Mouse (Mus musculus) heart, embryonic 11.5 days (tissue): Measurements from ENCODE around the gene Ttll5. TPM values are rescaled to one million over a fixed set of nuclear protein-coding genes. Genes with fewer than 3 reads are reported as not detected.

Source experiments
- ATAC-seq: fragments of 200-750 bp; cut with Nextera tagmentation; replicated peaks from 2 replicates; pipeline ENCODE4 v1.8.0; 2017; ENCODE audit warnings: moderate library complexity; ENCODE audit not compliant: insufficient number of reproducible peaks, low FRiP score, low TSS enrichment
- H3K27ac ChIP-seq: fragments of 300-500 bp; sonication (generic); 2 replicates; pipeline ENCODE4 v1.5.1; 2014; ENCODE audit warnings: mild to moderate bottlenecking, low read depth, low read length
- H3K27me3 ChIP-seq: fragments of 300-500 bp; sonication (generic); 2 replicates; pipeline ENCODE4 v1.6.1; 2014; ENCODE audit warnings: mild to moderate bottlenecking, low read length, mixed read lengths; ENCODE audit not compliant: control insufficient read depth, insufficient read depth
- H3K36me3 ChIP-seq: fragments of 300-500 bp; sonication (generic); 2 replicates; pipeline ENCODE4 v1.6.1; 2014; ENCODE audit warnings: mild to moderate bottlenecking, low read length, moderate library complexity, mixed read lengths; ENCODE audit not compliant: control insufficient read depth, insufficient read depth
- H3K4me1 ChIP-seq: fragments of 300-500 bp; sonication (generic); 2 replicates; pipeline ENCODE4 v1.6.1; 2014; ENCODE audit warnings: low read length; ENCODE audit not compliant: control insufficient read depth, insufficient read depth
- H3K4me2 ChIP-seq: fragments of 300-500 bp; sonication (generic); 2 replicates; pipeline ENCODE4 v1.6.1; 2014; ENCODE audit warnings: mild to moderate bottlenecking, moderate library complexity
- H3K4me3 ChIP-seq: fragments of 300-500 bp; sonication (generic); 2 replicates; pipeline ENCODE4 v1.5.1; 2014; ENCODE audit warnings: low read depth, low read length
- H3K9ac ChIP-seq: fragments of 300-500 bp; sonication (generic); 2 replicates; pipeline ENCODE4 v1.6.1; 2014; ENCODE audit warnings: mild to moderate bottlenecking, low read depth, low read length, moderate library complexity
- H3K9me3 ChIP-seq: fragments of 300-500 bp; sonication (generic); replicated peaks from 2 replicates; pipeline ENCODE4 v1.6.1; 2016; ENCODE audit warnings: low read length; ENCODE audit not compliant: control insufficient read depth
- WGBS: fragments of 180-500 bp; shearing (Covaris S2); extraction: QIAGEN DNeasy Blood & Tissue Kit; methylation state at CpG from one replicate; pipeline ENCODE4 v1.1.7; 2014; ENCODE audit not compliant: insufficient replicate concordance; 5-methylcytosine and 5-hydroxymethylcytosine counted together
- polyA plus RNA-seq: library from polyadenylated mRNA; unstranded; fragments of >200 nt; fragmentation: Nextera tagmentation; extraction: Ambion mirVana; gene quantifications from 2 replicates; pipeline ENCODE4 v1.2.1, GENCODE M21; 2014

Ttll5 gene
- polyA plus RNA-seq, 1 experiment from 2014 or later, result 16.2 TPM

DNA sequence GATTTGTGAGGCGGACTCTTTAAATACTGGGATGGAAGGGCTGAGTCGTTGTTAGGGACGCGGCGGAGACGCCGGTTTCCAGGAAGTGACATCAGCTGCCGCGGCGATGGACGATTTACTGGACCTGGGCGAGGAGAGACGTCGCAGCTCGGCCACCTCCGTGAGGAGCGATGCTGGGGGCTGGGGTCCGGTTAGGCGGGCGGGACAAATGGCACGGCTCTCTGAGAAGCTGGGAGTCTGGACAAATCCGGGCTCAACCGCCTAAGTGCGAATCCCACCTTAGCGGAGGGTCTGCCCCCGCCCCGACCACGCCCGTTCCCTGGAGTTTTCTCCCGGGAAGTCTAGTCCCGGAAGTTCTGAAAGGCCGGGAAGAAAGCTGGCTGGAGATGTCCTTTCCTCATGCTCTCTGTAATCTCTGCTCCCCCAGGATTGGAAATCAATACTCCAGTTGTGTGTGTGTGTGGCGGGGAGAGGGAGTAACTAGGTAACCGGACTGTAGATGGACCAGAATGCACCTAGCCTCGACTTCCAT is 258.1 kb downstream of the Ttll5 start, which contains the start of gene Ift43:
Ift43 (plus strand) TSS at position 61 of the 532 bp plus-strand sequence.
- peak within 1 kb of the TSS; percentile 31; the same call in 1 of the 2 replicates for H3K27ac ChIP-seq
- peak within 1 kb of the TSS; percentile 79 for H3K9ac ChIP-seq
- H3K4me2 ChIP-seq, result peak within 1 kb of the TSS; percentile 88
- WGBS, result under 1% methylated on average over 35 of the region's 35 CpGs
- H3K27me3 ChIP-seq, result no peaks in the 10 kb centered on the region
- H3K36me3 ChIP-seq, result peaks cover 4% of the 10 kb centered on the region; the same call in 1 of the 2 replicates
- H3K9me3 ChIP-seq, result no peaks in the 10 kb centered on the region
- peaks cover 12% of the 10 kb centered on the region for H3K4me1 ChIP-seq
- peak; percentile 49 for ATAC-seq
- H3K4me3 ChIP-seq, result peak within 1 kb of the TSS; percentile 74

DNA sequence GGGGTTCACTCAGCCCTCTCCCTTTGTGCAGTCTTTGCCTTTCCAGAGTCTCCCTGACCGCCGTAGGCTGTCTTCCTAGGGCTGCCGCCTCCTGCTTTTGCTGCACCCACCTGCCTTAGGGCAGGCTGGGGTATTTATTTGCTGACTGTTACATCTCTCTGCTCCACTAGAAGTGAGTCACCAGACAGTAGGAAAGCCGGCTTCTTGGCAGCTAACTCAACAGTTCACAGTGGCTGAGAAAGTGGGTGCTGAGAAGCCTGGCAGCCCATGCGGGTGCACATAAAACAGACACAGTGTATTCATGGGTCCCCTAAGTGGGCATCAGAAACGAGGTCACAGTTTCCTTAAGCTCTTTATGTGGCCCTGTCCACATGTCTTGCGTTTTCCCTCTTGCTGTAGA is 261.4 kb downstream of the Ttll5 start:
- Histone ChIP-seq H3K9ac (no peak overlapping the region), H3K27ac (no peak overlapping the region), H3K9me3 (no peaks in the 10 kb centered on the region), H3K4me1 (0 out of 2 replicates have a peak, but pooled peaks cover 5% of the 10 kb centered on the region), H3K36me3 (peaks cover 4% of the 10 kb centered on the region; the same call in 1 of the 2 replicates), H3K27me3 (no peaks in the 10 kb centered on the region), H3K4me2 (no peak overlapping the region), H3K4me3 (no peak overlapping the region)
- 86% methylated on average over 7 of the region's 7 CpGs for WGBS
- no peak for ATAC-seq

DNA sequence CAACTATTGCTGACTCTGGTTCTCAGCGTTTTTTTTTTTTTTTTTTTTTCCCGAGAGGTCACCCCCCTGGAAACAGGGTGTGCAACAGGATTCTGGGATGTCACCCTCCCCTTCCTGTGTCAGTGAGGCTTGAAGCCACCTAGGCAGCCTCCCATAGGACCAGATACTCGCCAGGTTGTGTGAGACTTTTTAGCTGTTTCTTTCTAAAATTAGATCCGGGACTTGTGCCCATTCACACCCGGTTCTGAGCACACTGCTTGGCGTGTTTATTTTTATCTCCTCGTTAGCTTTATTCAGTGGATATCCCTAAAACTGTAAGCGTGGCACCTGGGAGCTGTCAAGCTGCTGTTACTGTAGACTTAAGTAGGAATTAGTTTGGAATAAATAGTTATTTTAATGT is 262.1 kb downstream of the Ttll5 start:
- Histone ChIP-seq H3K27ac (no peak overlapping the region), H3K9me3 (no peaks in the 10 kb centered on the region), H3K27me3 (no peaks in the 10 kb centered on the region), H3K4me3 (no peak overlapping the region), H3K4me1 (peaks cover 12% of the 10 kb centered on the region), H3K4me2 (no peak overlapping the region), H3K9ac (no peak overlapping the region), H3K36me3 (peaks cover 4% of the 10 kb centered on the region; the same call in 1 of the 2 replicates)
- no peak for ATAC-seq
- 54% methylated on average over 7 of the region's 8 CpGs for WGBS

DNA sequence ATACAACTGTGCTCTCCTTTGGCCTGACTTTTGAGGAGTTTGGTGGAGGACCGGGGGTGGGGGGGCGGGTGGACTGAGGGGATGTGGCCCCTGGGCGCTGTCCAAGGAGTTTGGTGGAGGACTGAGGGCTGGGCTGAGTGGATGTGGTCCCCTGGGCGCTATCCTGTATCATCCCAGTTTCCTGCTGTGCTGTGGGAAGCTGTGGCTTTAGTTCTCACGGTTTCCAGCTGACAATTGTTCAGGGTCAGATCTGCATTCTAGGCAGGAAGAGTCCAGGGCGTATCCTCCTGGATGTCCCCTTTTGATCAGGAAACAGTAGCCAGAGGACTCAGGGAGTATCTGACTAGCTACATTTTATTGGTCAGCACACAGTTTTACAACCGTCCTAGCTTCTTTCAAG is 263.6 kb downstream of the Ttll5 start:
- ATAC-seq, result no peak; the same call in 1 of the 2 replicates
- Histone ChIP-seq H3K4me2 (no peak overlapping the region), H3K9ac (no peak overlapping the region), H3K27me3 (no peaks in the 10 kb centered on the region), H3K9me3 (no peaks in the 10 kb centered on the region), H3K27ac (no peak overlapping the region), H3K4me3 (no peak overlapping the region), H3K4me1 (peaks cover 18% of the 10 kb centered on the region), H3K36me3 (peaks cover 4% of the 10 kb centered on the region; the same call in 1 of the 2 replicates)
- 64% methylated on average over 7 of the region's 7 CpGs for WGBS

DNA sequence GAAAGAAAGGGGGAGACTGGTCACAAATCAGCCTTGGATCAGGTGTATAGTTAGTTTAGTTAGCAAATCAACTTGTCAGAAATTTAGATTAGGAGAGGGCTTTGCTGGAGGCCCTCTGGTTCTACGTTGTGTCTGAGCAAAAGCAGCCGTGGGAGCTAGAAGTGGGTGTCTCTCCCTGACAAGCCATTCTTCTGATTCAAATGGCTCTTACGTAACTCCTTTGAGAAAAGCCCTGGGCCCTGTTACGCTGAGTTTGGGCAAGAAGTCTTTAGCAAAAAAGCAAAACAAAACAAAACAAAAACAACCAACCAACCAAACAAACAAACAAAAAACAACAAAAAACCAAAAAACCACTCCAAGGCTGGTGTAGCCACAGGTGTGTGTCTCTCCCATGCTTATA is 266.3 kb downstream of the Ttll5 start:
- ATAC-seq, result no peak
- 63% methylated on average over 4 of the region's 4 CpGs for WGBS
- H3K4me2 ChIP-seq, result no peak overlapping the region
- no peak overlapping the region for H3K4me3 ChIP-seq
- H3K9me3 ChIP-seq, result no peaks in the 10 kb centered on the region
- no peaks in the 10 kb centered on the region for H3K27me3 ChIP-seq
- peaks cover 16% of the 10 kb centered on the region for H3K4me1 ChIP-seq
- H3K9ac ChIP-seq, result no peak overlapping the region
- H3K36me3 ChIP-seq, result peaks cover 4% of the 10 kb centered on the region; the same call in 1 of the 2 replicates
- no peak overlapping the region for H3K27ac ChIP-seq

DNA sequence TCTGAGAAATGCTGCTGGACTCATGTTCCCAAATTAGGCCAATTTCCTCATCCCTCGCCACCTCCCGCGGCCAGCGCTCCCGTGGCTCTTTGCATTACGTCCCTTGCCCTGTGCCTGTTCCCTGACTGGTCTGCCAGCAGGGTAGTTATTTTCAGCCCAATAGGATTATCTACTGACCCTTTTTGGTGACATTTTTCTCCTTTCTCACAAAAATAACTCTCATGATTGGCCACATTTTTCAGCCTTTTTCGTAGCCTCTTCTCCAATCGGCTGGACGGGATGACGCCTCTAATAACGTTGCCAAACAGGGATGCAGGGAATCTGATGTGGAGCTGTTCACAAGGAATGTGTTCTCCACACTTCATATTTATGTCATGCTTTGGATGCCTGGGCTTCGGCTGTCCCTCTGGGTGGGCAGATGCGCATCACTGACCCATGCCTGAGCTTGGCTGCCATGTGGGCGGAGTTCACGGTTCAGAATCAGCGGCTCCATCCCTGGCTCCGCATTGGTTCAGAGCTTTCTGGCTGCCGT is 267.2 kb downstream of the Ttll5 start:
- H3K4me3 ChIP-seq, result peak overlapping the region; percentile 0; the same call in 1 of the 2 replicates
- no peak for ATAC-seq

DNA sequence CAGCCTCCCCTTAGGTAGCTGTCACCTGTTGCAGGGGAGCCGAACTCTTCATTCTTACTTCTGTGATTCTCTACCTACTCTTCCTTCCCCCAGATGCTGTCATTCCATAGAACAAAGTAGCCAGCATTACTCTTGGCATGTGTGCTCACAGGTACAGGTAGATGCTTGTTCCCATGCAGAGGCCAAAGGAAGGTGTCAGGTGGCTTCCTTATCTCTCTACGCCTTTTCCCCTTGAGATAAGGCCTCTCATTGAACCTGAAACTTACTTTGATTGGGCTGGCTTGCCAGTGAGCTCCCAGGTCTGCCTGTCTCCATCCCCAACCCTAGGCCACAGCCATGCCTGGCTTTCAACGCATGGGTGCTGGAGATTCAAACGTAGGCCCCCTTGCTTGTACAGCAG is 269.6 kb downstream of the Ttll5 start:
- 70% methylated on average over 4 of the region's 4 CpGs for WGBS
- no peaks in the 10 kb centered on the region; the same call in 1 of the 2 replicates for H3K36me3 ChIP-seq
- no peak for ATAC-seq

More for the DNA sequence above, 267.2 kb downstream of the Ttll5 start:
- Histone ChIP-seq H3K27ac (peak overlapping the region; percentile 37), H3K36me3 (no peaks in the 10 kb centered on the region; the same call in 1 of the 2 replicates), H3K9me3 (no peaks in the 10 kb centered on the region), H3K4me1 (peaks cover 16% of the 10 kb centered on the region), H3K9ac (no peak overlapping the region), H3K4me2 (peak overlapping the region; percentile 44), H3K27me3 (no peaks in the 10 kb centered on the region)
- WGBS, result 44% methylated on average over 18 of the region's 18 CpGs

DNA sequence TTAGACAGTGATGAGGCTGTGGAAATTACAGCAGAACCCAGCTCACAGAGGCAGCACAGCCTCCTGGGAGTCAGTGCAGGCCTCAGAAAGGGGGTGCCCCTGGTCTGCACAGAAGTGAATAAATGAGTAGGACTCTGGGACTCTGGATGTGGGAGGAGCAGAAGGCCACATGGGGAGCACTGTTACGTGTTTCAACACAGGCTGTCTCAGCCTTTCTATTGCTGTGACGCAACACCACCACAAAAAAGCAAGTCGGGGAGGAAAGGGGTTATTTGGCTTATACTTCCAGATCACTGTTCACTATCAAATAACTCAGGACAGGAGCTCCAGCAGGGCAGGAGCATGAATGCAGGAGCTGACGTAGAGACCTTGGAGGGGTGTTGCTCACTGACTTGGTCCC is 271.3 kb downstream of the Ttll5 start:
- 84% methylated on average over 4 of the region's 4 CpGs for WGBS
- H3K36me3 ChIP-seq, result no peaks in the 10 kb centered on the region; the same call in 1 of the 2 replicates

More for the DNA sequence above, 269.6 kb downstream of the Ttll5 start:
- no peaks in the 10 kb centered on the region for H3K9me3 ChIP-seq
- H3K4me1 ChIP-seq, result peaks cover 20% of the 10 kb centered on the region
- no peak overlapping the region for H3K9ac ChIP-seq
- no peak overlapping the region for H3K4me2 ChIP-seq
- no peaks in the 10 kb centered on the region for H3K27me3 ChIP-seq
- H3K4me3 ChIP-seq, result no peak overlapping the region
- H3K27ac ChIP-seq, result no peak overlapping the region

More for the DNA sequence above, 271.3 kb downstream of the Ttll5 start:
- H3K27ac ChIP-seq, result no peak overlapping the region
- H3K4me2 ChIP-seq, result no peak overlapping the region
- ATAC-seq, result no peak
- H3K9me3 ChIP-seq, result no peaks in the 10 kb centered on the region
- H3K4me1 ChIP-seq, result peaks cover 24% of the 10 kb centered on the region
- H3K9ac ChIP-seq, result no peak overlapping the region
- no peak overlapping the region for H3K4me3 ChIP-seq
- H3K27me3 ChIP-seq, result no peaks in the 10 kb centered on the region
